Mouse (Mus musculus): ENCODE measurements around the gene 4930544G11Rik. TPM values are rescaled to one million over a fixed set of nuclear protein-coding genes. Genes with fewer than 3 reads are reported as not detected.

The 4930544G11Rik gene
- polyA plus RNA-seq, 1 experiment: not detected

DNA sequence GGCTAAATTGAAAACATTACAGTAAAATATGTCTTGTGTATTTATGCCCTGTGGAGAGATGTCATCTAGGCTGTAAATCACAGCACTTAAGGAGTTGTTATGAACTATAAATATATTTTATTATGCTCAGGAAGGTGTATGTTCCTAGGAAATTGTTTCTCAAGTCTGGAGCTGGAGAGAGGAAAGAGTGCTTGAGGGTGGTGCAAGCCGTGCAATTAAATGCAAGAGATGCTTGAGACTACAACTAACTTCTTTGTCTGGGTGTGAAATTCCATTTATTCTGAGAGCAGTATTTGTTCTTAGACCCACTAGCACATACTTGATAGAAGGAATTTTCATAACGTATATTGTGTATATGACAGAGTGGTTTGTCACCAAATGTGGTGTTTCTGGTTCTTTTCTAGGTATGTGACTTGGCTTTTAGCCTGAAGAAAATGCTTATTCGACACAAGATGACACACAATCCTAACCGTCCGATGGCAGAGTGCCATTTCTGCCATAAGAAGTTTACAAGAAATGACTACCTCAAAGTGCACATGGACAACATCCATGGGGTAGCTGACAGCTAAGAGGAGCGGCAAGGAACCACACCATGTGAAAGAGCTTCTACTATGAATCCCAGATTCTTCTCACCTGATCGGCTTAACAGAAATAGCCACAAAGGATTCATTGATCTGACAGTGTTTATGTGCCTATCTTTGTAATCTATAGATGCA, 16.7 kb upstream of the 4930544G11Rik start:
- TF ChIP-seq CTCF (IDR thresholded peaks at IDR 0.05; ENCODE audit: insufficient read depth, low read length) (no peak), POLR2A (IDR thresholded peaks at IDR 0.05; ENCODE audit: borderline replicate concordance, extremely low read depth, low read depth, low read length) (no peak)
- H3K4me3 ChIP-seq (replicated peaks; ENCODE audit: extremely low read depth, low read depth, low read length): no peak overlapping the region
- 59% methylated on average over 7 of the region's 7 CpGs for WGBS
- H3K4me1 ChIP-seq (ENCODE audit: control insufficient read depth, insufficient read depth, low read length): no peaks in the 10 kb centered on the region
- no peak for DNase-seq

DNA sequence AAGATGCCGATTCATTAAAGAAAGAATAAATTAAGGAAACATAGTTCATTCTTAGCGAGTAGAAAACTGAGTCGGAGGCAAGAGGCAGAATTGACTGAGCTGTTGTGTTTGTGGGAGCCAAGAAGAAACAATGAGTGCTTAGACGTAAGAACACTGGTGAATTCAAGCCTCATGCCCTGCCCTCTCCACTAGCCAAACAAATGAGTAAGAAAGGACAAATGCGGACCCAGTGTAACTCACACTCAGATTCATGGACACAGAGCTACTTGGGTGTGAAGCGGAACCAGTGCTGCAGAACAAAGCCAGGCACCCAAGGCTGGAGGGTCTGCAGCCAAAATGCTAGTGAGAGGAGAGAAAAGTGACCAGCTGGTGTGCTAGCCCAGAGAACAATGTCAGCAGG, 1.9 kb upstream of the 4930544G11Rik start:
- no peak for DNase-seq
- 81% methylated on average over 6 of the region's 6 CpGs for WGBS
- no peak overlapping the region for H3K4me3 ChIP-seq (replicated peaks; ENCODE audit: extremely low read depth, low read depth, low read length)
- no peaks in the 10 kb centered on the region for H3K4me1 ChIP-seq (ENCODE audit: control insufficient read depth, insufficient read depth, low read length)
- TF ChIP-seq POLR2A (IDR thresholded peaks at IDR 0.05; ENCODE audit: borderline replicate concordance, extremely low read depth, low read depth, low read length) (no peak), CTCF (IDR thresholded peaks at IDR 0.05; ENCODE audit: insufficient read depth, low read length) (no peak)

DNA sequence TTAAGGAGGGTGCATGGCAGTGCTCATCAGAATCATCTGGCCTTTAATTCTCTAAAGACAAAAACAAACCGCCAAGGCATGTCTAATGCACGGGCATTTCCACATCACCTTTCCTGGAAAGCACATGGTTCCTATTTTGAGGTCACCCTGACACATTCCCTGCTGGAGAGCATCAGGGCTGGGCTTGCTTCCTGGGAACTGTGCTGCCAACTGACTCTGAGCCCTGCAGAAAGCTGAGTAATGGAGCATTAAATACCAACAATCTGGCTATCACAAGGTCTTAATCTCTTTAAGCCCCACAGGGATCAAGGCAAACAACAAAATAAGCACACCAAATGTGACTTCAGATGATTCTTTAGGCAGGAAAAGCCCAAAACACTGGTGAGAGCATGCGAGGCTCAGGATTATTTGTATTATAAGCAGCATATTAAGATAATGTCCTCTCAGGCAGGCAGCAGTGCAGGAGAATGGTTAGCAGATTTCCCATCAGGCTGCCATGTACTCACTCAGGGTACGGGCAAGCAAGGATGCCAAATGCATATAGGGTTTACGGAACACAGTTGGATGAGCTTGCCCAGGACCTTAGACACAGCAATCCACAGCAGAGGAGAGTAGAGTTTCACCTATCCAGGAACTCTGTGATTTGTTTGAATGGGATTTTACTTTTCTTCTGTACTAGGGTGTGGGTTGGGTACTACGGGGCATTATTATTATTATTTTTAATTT, 17.1 kb downstream of the 4930544G11Rik start:
- Histone ChIP-seq H3K4me1 (ENCODE audit: control insufficient read depth, insufficient read depth, low read length) (no peaks in the 10 kb centered on the region), H3K4me3 (replicated peaks; ENCODE audit: extremely low read depth, low read depth, low read length) (no peak overlapping the region)
- TF ChIP-seq POLR2A (IDR thresholded peaks at IDR 0.05; ENCODE audit: borderline replicate concordance, extremely low read depth, low read depth, low read length) (no peak), CTCF (IDR thresholded peaks at IDR 0.05; ENCODE audit: insufficient read depth, low read length) (no peak)
- WGBS: 63% methylated on average over 6 of the region's 6 CpGs
- DNase-seq: no peak

DNA sequence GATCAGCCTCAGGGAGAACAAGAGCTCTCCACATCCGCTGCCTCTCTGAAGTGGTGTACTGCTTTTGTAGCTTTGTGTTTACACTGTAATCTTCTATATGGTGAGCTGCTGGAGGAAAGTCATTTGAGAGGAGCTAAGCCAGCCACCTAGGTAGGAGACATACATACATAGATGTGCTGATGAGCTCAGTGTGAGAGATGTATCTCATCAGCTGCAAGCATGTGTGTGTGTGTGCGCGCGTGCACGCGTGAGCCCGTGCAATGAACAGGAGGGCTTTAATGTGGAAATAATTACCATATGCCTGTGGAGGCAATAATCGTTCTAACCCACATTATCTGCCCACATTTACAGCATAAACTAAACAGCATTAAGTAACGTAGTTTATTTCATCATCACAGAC, 18.0 kb downstream of the 4930544G11Rik start:
- DNase-seq: no peak
- 82% methylated on average over 9 of the region's 9 CpGs for WGBS
- TF ChIP-seq CTCF (IDR thresholded peaks at IDR 0.05; ENCODE audit: insufficient read depth, low read length) (no peak), POLR2A (IDR thresholded peaks at IDR 0.05; ENCODE audit: borderline replicate concordance, extremely low read depth, low read depth, low read length) (no peak)
- no peak overlapping the region for H3K4me3 ChIP-seq (replicated peaks; ENCODE audit: extremely low read depth, low read depth, low read length)
- no peaks in the 10 kb centered on the region for H3K4me1 ChIP-seq (ENCODE audit: control insufficient read depth, insufficient read depth, low read length)

DNA sequence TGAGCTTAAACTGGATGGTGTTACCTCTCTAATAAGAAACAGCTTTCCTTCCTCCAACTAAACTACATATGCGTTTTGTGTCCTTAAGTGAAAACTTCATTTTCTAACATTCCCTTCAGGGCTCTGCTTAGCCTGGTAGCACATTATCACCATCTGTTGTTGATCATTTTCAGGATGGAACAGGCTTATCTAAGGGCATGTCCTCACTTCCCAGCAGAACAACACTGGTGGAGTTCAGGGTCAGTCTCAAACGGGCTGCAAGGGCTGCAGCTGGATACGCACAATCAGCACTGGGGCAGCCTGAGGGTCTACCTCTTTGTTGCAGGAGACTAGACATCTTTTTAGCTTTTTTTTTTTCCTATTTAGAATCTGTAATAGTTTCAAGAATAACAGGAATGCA, 39.7 kb downstream of the 4930544G11Rik start:
- H3K4me1 ChIP-seq (ENCODE audit: control insufficient read depth, insufficient read depth, low read length): no peaks in the 10 kb centered on the region
- TF ChIP-seq CTCF (IDR thresholded peaks at IDR 0.05; ENCODE audit: insufficient read depth, low read length) (no peak), POLR2A (IDR thresholded peaks at IDR 0.05; ENCODE audit: borderline replicate concordance, extremely low read depth, low read depth, low read length) (no peak)
- WGBS: 64% methylated on average over 3 of the region's 3 CpGs
- no peak for DNase-seq
- H3K4me3 ChIP-seq (replicated peaks; ENCODE audit: extremely low read depth, low read depth, low read length): no peak overlapping the region

DNA sequence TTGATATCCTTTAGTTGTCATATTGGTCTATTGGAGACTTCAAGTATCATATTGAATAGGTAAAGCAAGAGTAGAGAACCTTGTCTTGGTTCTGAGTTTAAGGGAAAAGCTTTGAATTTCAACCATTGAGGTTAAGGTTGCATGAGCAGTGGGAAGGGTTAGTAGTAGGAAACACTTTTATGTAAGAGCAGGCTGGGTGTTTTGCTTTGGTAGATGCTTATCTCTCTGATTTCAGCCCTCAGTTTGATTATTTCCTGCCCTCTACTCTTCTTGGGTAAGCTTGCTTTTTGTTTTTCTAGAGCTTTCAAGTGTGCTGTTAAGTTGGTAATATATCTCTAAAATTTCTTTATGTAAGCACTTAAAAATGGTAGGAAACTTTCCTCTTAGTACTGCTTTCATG, 45.9 kb downstream of the 4930544G11Rik start:
- no peak for DNase-seq
- H3K4me1 ChIP-seq (ENCODE audit: control insufficient read depth, insufficient read depth, low read length): no peaks in the 10 kb centered on the region
- no peak overlapping the region for H3K4me3 ChIP-seq (replicated peaks; ENCODE audit: extremely low read depth, low read depth, low read length)
- no peak for TF ChIP-seq CTCF (IDR thresholded peaks at IDR 0.05; ENCODE audit: insufficient read depth, low read length)
- no peak for TF ChIP-seq POLR2A (IDR thresholded peaks at IDR 0.05; ENCODE audit: borderline replicate concordance, extremely low read depth, low read depth, low read length)

Other genes with a start within 250 kb of the 4930544G11Rik start
- 1.2 and 2.2 TPM in 2 replicates for gene Prdm5, start 173.6 kb upstream of the 4930544G11Rik start, polyA plus RNA-seq (2012; rRNA removed)

Measured in lung, adult 2 months (tissue).